8 mouse cellular contexts compared by ENCODE assay signal in the genomic region with DNA sequence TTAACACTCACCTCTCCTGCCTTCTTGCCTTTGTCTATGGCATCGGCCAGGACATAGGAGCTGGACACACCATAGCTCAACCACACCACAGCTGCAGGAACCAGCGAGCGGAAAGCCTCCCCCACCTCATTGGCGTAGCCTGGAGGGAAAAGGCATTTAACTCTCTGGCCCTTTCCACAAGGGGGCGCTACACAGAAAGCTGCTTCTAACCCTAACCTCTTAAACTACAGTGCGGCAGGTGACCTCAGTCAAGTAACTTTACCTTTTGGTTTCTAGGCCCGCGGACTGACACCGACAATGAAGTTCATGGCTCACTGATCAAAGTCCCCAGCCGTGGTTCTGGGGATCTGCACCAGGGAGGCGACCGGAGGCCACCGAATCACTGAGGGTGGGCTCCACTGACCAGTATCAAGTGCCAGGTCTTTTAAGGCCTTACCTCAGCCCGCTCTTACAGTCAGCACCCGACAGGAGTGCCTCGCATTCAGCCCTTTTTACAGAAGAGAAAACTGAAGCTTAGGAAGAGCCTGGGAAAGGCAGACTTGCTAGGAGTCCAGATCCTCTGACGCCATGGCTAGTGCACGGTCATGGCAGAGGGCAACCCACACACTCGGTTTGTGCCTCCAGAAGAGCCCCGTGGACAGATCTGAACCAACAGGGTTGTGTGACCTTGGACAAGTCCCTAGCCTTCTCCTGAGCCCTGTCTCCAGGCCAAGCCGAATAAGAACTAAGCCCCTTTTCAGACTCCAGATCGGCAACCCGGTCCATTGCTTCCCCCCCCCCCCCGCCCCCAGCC. TPM values are rescaled to one million over a fixed set of nuclear protein-coding genes. Genes with fewer than 3 reads are reported as not detected.
DNase-seq lines count a peak whose midpoint lies in the region; ATAC-seq lines count a peak whose summit lies in the region.

No protein-coding gene starts in this region.

- 0 out of 2 replicates have a peak overlapping the region, but pooled peaks have one; percentile 9 for H3K27ac ChIP-seq in limb, embryonic 11.5 days (replicated peaks; ENCODE audit: low read depth, low read length)
- no peak overlapping the region for H3K27ac ChIP-seq in midbrain, embryonic 11.5 days (ENCODE audit: low read depth, low read length)

- H3K9me3 ChIP-seq in limb, embryonic 11.5 days (ENCODE audit: control insufficient read depth, low read length), result no peaks in the 10 kb centered on the region
- H3K9me3 ChIP-seq in midbrain, embryonic 11.5 days (ENCODE audit: control insufficient read depth, low read length), result no peaks in the 10 kb centered on the region

- H3K4me1 ChIP-seq in limb, embryonic 11.5 days (ENCODE audit: control insufficient read depth, insufficient read depth, low read length), result peaks cover 15% of the 10 kb centered on the region
- peaks cover 12% of the 10 kb centered on the region for H3K4me1 ChIP-seq in midbrain, embryonic 11.5 days (ENCODE audit: control insufficient read depth, insufficient read depth, low read length)

- H3K4me3 ChIP-seq in limb, embryonic 11.5 days (ENCODE audit: low read depth, low read length), result peak overlapping the region; percentile 49
- H3K4me3 ChIP-seq in midbrain, embryonic 11.5 days (ENCODE audit: low read depth, low read length), result peak overlapping the region; percentile 53

- H3K4me2 ChIP-seq in limb, embryonic 11.5 days (ENCODE audit: low read depth, severe bottlenecking), result peak overlapping the region; percentile 46
- H3K4me2 ChIP-seq in midbrain, embryonic 11.5 days, result peak overlapping the region; percentile 57

- H3K9ac ChIP-seq in limb, embryonic 11.5 days (ENCODE audit: low read length), result peak overlapping the region; percentile 52
- peak overlapping the region; percentile 63 for H3K9ac ChIP-seq in midbrain, embryonic 11.5 days (ENCODE audit: low read length)

- peak; percentile 39 for ATAC-seq in inflammation-experienced regulatory T-cells, adult 6 months
- no peak for ATAC-seq in limb, embryonic 11.5 days (ENCODE audit: insufficient number of reproducible peaks, low FRiP score, low TSS enrichment, low read depth)
- peak; percentile 1; the same call in 1 of the 2 replicates for ATAC-seq in midbrain, embryonic 11.5 days (ENCODE audit: low FRiP score)

- H3K27me3 ChIP-seq in limb, embryonic 11.5 days (ENCODE audit: control insufficient read depth, insufficient read depth, low read length), result no peaks in the 10 kb centered on the region
- H3K27me3 ChIP-seq in midbrain, embryonic 11.5 days (ENCODE audit: control insufficient read depth, insufficient read depth, low read length), result no peaks in the 10 kb centered on the region

- WGBS in limb, embryonic 11.5 days, result 9% methylated on average over 23 of the region's 24 CpGs
- 6% methylated on average over 23 of the region's 24 CpGs for WGBS in midbrain, embryonic 11.5 days

- peak; percentile 24 for DNase-seq in ovary, adult 18-20 months (ENCODE audit: low spot score)
- no peak for DNase-seq in ovary, postnatal 10 days (ENCODE audit: low spot score)
- peak; percentile 68 to 78 for DNase-seq in cerebellum, postnatal 25 days
- DNase-seq in gastrocnemius, adult 18-20 months (ENCODE audit: low spot score), result peak; percentile 68
- DNase-seq in limb, embryonic 11.5 days (ENCODE audit: low spot score), result peak; percentile 76
- peak; percentile 94 for DNase-seq in midbrain, embryonic 11.5 days (ENCODE audit: low spot score, missing footprints)
- DNase-seq in skeletal muscle tissue, adult 2 months (ENCODE audit: low read depth, low spot score), result peak; percentile 60

- peaks cover 11% of the 10 kb centered on the region for H3K36me3 ChIP-seq in limb, embryonic 11.5 days (ENCODE audit: control insufficient read depth, insufficient read depth, low read length)
- peaks cover 6% of the 10 kb centered on the region; the same call in 1 of the 2 replicates for H3K36me3 ChIP-seq in midbrain, embryonic 11.5 days (ENCODE audit: control insufficient read depth, insufficient read depth, low read length)

RNA-seq across cellular contexts. Expression of a gene that starts 0.7 kb away (rescaled TPM):
- 10 to 100 TPM; 39.2 to 51.4 TPM for total RNA-seq in gastrocnemius, adult 18-20 months (2021)
- 1 to 10 TPM; 1.1 to 3.8 (median 3.2) TPM for polyA plus RNA-seq in inflammation-experienced regulatory T-cells, adult 6 months (2017; shearing (Covaris generic))
- 8.5 and 10.9 TPM in 2 replicates for polyA plus RNA-seq in limb, embryonic 11.5 days (2014; fragmentation: Nextera tagmentation; extraction: Ambion mirVana)
- 5.7 TPM in 2 replicates for polyA plus RNA-seq in midbrain, embryonic 11.5 days (2014; fragmentation: Nextera tagmentation; extraction: Ambion mirVana)

RNA-seq across cellular contexts. Expression of a gene that starts 28.6 kb away (rescaled TPM):
- total RNA-seq in gastrocnemius, adult 18-20 months (2021), result under 1 TPM; 0.09 to 0.33 TPM
- 1 to 10 TPM in 2 of 3 experiments, under 1 TPM in 1; 0.79 to 2.7 (median 1.3) TPM for polyA plus RNA-seq in inflammation-experienced regulatory T-cells, adult 6 months (2017; shearing (Covaris generic))
- 1.9 and 2.2 TPM in 2 replicates for polyA plus RNA-seq in limb, embryonic 11.5 days (2014; fragmentation: Nextera tagmentation; extraction: Ambion mirVana)
- 1.9 TPM in 2 replicates for polyA plus RNA-seq in midbrain, embryonic 11.5 days (2014; fragmentation: Nextera tagmentation; extraction: Ambion mirVana)

RNA-seq across cellular contexts. Expression of a gene that starts 29.9 kb away (rescaled TPM):
- total RNA-seq in gastrocnemius, adult 18-20 months (2021), result not detected
- polyA plus RNA-seq in inflammation-experienced regulatory T-cells, adult 6 months (2017; shearing (Covaris generic)), result not detected
- not detected in 2 replicates for polyA plus RNA-seq in limb, embryonic 11.5 days (2014; fragmentation: Nextera tagmentation; extraction: Ambion mirVana)
- polyA plus RNA-seq in midbrain, embryonic 11.5 days (2014; fragmentation: Nextera tagmentation; extraction: Ambion mirVana), result not detected in 2 replicates

RNA-seq across cellular contexts. Expression of a gene that starts 40.4 kb away (rescaled TPM):
- 1 to 10 TPM; 3.3 to 4.5 TPM for total RNA-seq in gastrocnemius, adult 18-20 months (2021)
- polyA plus RNA-seq in inflammation-experienced regulatory T-cells, adult 6 months (2017; shearing (Covaris generic)), result 10 to 100 TPM in 1 of 3 experiments, 1 to 10 TPM in 2; 7.5 to 10.4 (median 8.4) TPM
- 24.3 and 28.9 TPM in 2 replicates for polyA plus RNA-seq in limb, embryonic 11.5 days (2014; fragmentation: Nextera tagmentation; extraction: Ambion mirVana)
- 23.5 and 26.7 TPM in 2 replicates for polyA plus RNA-seq in midbrain, embryonic 11.5 days (2014; fragmentation: Nextera tagmentation; extraction: Ambion mirVana)
